Mouse (Mus musculus): ENCODE results near the gene Nploc4.
"Not testable (repeated sequence)": the region's sequence is repeated elsewhere in the genome, so short reads cannot be mapped to it uniquely, and the experiment has no call there.

The Nploc4 gene

DNA sequence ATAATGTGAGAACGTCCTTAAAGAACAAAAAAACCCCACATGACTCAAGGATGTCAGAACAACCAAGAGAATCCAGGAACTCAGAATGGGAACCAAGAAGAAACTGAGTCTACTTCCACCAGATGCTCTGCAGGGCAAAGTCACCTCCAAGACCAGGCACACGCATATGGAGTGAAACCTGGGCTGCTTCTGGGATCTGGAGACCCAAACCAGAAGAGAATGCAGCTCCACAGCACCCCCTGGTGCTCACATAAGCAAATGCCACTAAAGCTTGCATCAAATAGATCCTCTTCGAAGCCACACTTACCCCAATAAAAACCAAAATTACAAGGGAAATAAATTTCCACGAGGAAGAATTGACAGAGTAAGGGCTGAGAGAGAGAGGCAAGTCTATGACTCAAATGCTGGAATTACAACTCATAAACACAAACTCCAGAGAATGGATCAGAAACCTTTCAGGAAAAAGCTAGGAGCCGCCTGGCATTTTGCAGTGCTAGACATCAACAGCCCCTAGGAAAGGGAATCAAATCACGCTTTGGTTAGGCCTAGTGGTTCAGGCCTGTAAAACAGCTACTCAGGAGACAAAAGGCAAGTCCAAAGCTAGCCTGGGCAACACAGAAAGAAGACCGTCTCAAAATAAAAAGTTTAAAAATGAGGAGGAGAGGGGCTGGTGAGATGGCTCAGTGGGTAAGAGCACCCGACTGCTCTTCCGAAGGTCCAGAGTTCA, 13.8 kb downstream of the Nploc4 start:
- Histone ChIP-seq H3K36me3 (ENCODE audit: insufficient read depth, low read length) (peaks cover 88% of the 10 kb centered on the region), H3K4me1 (replicated peaks; ENCODE audit: low read depth, low read length) (peaks cover 12% of the 10 kb centered on the region; the same call in 1 of the 2 replicates), H3K9me3 (ENCODE audit: low read length) (no peaks in the 10 kb centered on the region), H3K4me3 (replicated peaks; ENCODE audit: low read length) (no peak overlapping the region), H3K27me3 (ENCODE audit: insufficient read depth, low read length) (no peaks in the 10 kb centered on the region)
- TF ChIP-seq POU5F1 (IDR thresholded peaks at IDR 0.05; ENCODE audit: borderline replicate concordance, low read length): no peak
- TF ChIP-seq CTCF (conservative IDR thresholded peaks at IDR 0.05; ENCODE audit: low read length): peak; percentile 87

- H3K4me3 ChIP-seq (replicated peaks; ENCODE audit: low read length): no peak overlapping the region
- no peak for TF ChIP-seq NANOG (IDR thresholded peaks at IDR 0.05; ENCODE audit: borderline replicate concordance, low read length)
- no peak for TF ChIP-seq CTCF (conservative IDR thresholded peaks at IDR 0.05; ENCODE audit: low read length)
- TF ChIP-seq POU5F1 (IDR thresholded peaks at IDR 0.05; ENCODE audit: borderline replicate concordance, low read length): no peak
- no peaks in the 10 kb centered on the region for H3K9me3 ChIP-seq (ENCODE audit: low read length)
- H3K36me3 ChIP-seq (ENCODE audit: insufficient read depth, low read length): peaks cover 88% of the 10 kb centered on the region
- H3K27me3 ChIP-seq (ENCODE audit: insufficient read depth, low read length): no peaks in the 10 kb centered on the region
- peaks cover 12% of the 10 kb centered on the region; the same call in 1 of the 2 replicates for H3K4me1 ChIP-seq (replicated peaks; ENCODE audit: low read depth, low read length)
Observed at GRCm38 (mm10) chr11:120422651-120423568, 14.6 kb downstream of the Nploc4 start.

DNA sequence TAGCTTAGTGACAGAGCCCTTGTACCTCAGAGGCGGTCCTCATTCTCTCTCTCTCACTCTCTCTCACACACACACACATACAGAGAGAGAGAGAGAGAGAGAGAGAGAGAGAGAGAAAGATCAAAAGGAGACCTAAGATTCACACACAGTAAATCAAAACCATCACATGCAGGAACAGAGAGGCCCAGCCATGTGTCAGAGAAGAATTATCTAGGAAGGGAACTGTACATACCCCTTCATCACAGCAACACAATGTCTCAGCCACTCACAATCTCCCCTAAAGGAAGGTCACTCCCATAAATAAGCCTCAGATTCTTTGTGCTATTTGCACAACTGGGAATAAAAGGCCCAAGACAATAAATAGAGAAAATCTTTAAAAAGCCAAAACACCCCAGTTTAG, 18.9 kb downstream of the Nploc4 start:
- Histone ChIP-seq H3K36me3 (ENCODE audit: insufficient read depth, low read length) (peaks cover 90% of the 10 kb centered on the region), H3K4me1 (replicated peaks; ENCODE audit: low read depth, low read length) (peaks cover 9% of the 10 kb centered on the region; the same call in 1 of the 2 replicates), H3K27me3 (ENCODE audit: insufficient read depth, low read length) (no peaks in the 10 kb centered on the region), H3K4me3 (replicated peaks; ENCODE audit: low read length) (no peak overlapping the region), H3K9me3 (ENCODE audit: low read length) (no peaks in the 10 kb centered on the region)
- TF ChIP-seq NANOG (IDR thresholded peaks at IDR 0.05; ENCODE audit: borderline replicate concordance, low read length) (no peak), CTCF (conservative IDR thresholded peaks at IDR 0.05; ENCODE audit: low read length) (no peak), POU5F1 (IDR thresholded peaks at IDR 0.05; ENCODE audit: borderline replicate concordance, low read length) (no peak)

DNA sequence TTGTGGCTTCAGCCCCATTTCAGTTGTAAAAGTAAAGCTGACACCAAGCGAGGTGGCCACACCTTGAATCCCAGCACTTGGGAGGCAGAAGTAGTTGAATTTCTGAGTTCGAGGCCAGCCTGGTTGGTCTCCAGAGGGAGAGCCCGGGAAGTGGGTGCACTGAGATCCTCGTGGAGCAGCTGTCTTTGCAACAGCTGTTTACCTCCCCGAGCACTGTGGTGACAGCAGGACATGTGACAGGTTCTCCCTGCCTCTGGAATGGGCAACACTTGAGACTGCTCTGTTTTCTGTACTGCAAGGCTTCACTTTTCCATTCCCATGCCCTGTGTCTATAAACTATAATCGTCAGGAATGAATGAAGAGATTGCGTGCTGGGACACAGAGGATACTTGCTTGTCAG, 19.7 kb downstream of the Nploc4 start:
- Histone ChIP-seq H3K27me3 (ENCODE audit: insufficient read depth, low read length) (no peaks in the 10 kb centered on the region), H3K4me3 (replicated peaks; ENCODE audit: low read length) (no peak overlapping the region), H3K36me3 (ENCODE audit: insufficient read depth, low read length) (peaks cover 92% of the 10 kb centered on the region), H3K9me3 (ENCODE audit: low read length) (no peaks in the 10 kb centered on the region), H3K4me1 (replicated peaks; ENCODE audit: low read depth, low read length) (peaks cover 2% of the 10 kb centered on the region; the same call in 1 of the 2 replicates)
- no peak for TF ChIP-seq NANOG (IDR thresholded peaks at IDR 0.05; ENCODE audit: borderline replicate concordance, low read length)
- no peak for TF ChIP-seq POU5F1 (IDR thresholded peaks at IDR 0.05; ENCODE audit: borderline replicate concordance, low read length)

DNA sequence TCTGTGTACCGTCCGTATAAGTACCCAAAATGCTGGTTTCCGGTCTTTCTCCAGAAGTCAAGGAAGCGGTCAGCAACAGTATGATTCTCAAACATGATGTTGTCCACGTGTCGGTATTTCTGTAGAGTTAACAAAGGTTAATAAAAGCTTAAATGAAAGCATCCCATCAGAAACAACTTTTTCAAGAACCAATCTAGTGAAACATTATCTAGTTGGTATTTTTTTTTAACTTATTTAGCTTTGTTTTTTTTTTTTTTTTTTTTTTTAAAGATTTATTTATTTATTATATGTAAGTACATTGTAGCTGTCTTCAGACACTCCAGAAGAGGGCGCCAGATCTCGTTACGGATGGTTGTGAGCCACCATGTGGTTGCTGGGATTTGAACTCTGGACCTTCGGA, 23.9 kb downstream of the Nploc4 start:
- H3K4me1 ChIP-seq (replicated peaks; ENCODE audit: low read depth, low read length): not testable (repeated sequence)
- H3K36me3 ChIP-seq (ENCODE audit: insufficient read depth, low read length): peaks cover 93% of the 10 kb centered on the region

DNA sequence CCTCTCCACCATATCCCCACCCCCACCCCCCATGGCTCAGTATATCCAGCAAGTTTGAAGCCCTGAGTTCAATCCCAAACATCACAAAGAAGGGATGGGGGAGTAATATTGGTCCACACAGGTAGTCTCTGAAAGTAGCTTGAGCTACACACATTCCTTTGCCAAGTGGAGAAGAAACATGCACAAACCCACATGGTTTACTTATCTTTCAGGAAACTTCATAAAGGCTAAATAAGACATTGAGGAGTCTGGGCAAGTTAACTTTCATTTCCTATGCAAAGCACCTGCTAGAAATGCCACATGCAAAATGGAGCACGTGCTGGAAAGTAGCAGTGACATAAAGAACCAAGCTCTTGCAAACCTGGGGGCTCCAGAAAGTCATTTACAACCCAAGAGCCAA, 31.1 kb downstream of the Nploc4 start:
- no peak overlapping the region for H3K4me3 ChIP-seq (replicated peaks; ENCODE audit: low read length)
- H3K36me3 ChIP-seq (ENCODE audit: insufficient read depth, low read length): peaks cover 99% of the 10 kb centered on the region
- H3K27me3 ChIP-seq (ENCODE audit: insufficient read depth, low read length): no peaks in the 10 kb centered on the region
- H3K4me1 ChIP-seq (replicated peaks; ENCODE audit: low read depth, low read length): peaks cover 6% of the 10 kb centered on the region
- TF ChIP-seq CTCF (conservative IDR thresholded peaks at IDR 0.05; ENCODE audit: low read length) (no peak), POU5F1 (IDR thresholded peaks at IDR 0.05; ENCODE audit: borderline replicate concordance, low read length) (no peak), NANOG (IDR thresholded peaks at IDR 0.05; ENCODE audit: borderline replicate concordance, low read length) (no peak)
- no peaks in the 10 kb centered on the region for H3K9me3 ChIP-seq (ENCODE audit: low read length)

More for the DNA sequence above, 23.9 kb downstream of the Nploc4 start:
- not testable (repeated sequence) for H3K4me3 ChIP-seq (replicated peaks; ENCODE audit: low read length); H3K9me3 ChIP-seq (ENCODE audit: low read length); H3K27me3 ChIP-seq (ENCODE audit: insufficient read depth, low read length)

- Histone ChIP-seq H3K27me3 (ENCODE audit: insufficient read depth, low read length) (no peaks in the 10 kb centered on the region), H3K36me3 (ENCODE audit: insufficient read depth, low read length) (peaks cover 99% of the 10 kb centered on the region), H3K4me1 (replicated peaks; ENCODE audit: low read depth, low read length) (peaks cover 12% of the 10 kb centered on the region), H3K9me3 (ENCODE audit: low read length) (no peaks in the 10 kb centered on the region), H3K4me3 (replicated peaks; ENCODE audit: low read length) (no peak overlapping the region)
- no peak for TF ChIP-seq CTCF (conservative IDR thresholded peaks at IDR 0.05; ENCODE audit: low read length)
- no peak for TF ChIP-seq POU5F1 (IDR thresholded peaks at IDR 0.05; ENCODE audit: borderline replicate concordance, low read length)
- TF ChIP-seq NANOG (IDR thresholded peaks at IDR 0.05; ENCODE audit: borderline replicate concordance, low read length): no peak
Observed at GRCm38 (mm10) chr11:120405867-120406266, 31.6 kb downstream of the Nploc4 start.

GRCm38 (mm10) chr11:120404814-120405213, 32.7 kb downstream of the Nploc4 start:
- TF ChIP-seq POU5F1 (IDR thresholded peaks at IDR 0.05; ENCODE audit: borderline replicate concordance, low read length) (no peak), CTCF (conservative IDR thresholded peaks at IDR 0.05; ENCODE audit: low read length) (no peak), NANOG (IDR thresholded peaks at IDR 0.05; ENCODE audit: borderline replicate concordance, low read length) (no peak)
- Histone ChIP-seq H3K36me3 (ENCODE audit: insufficient read depth, low read length) (peaks cover 99% of the 10 kb centered on the region), H3K27me3 (ENCODE audit: insufficient read depth, low read length) (no peaks in the 10 kb centered on the region)

More at GRCm38 (mm10) chr11:120404814-120405213, 32.7 kb downstream of the Nploc4 start:
- H3K4me3 ChIP-seq (replicated peaks; ENCODE audit: low read length): no peak overlapping the region
- H3K4me1 ChIP-seq (replicated peaks; ENCODE audit: low read depth, low read length): peaks cover 22% of the 10 kb centered on the region
- no peaks in the 10 kb centered on the region for H3K9me3 ChIP-seq (ENCODE audit: low read length)

Data from E14TG2a.4 (cell line).